Mouse (Mus musculus) ES-E14 (cell line): ENCODE measurements around the gene Aak1. TPM values are rescaled to one million over a fixed set of nuclear protein-coding genes. Genes with fewer than 3 reads are reported as not detected.

Experiments used
- DNase-seq: peaks from one replicate; pipeline ENCODE4 v3.0.0-alpha.2; 2013; ENCODE audit warnings: low read depth, low spot score
- H3K27ac ChIP-seq: 2 replicates; pipeline ENCODE4 v1.5.1; 2012; ENCODE audit warnings: low read depth, mild to moderate bottlenecking, low read length, moderate library complexity, mixed read lengths; ENCODE audit not compliant: poor library complexity, insufficient read depth, severe bottlenecking
- H3K36me3 ChIP-seq: 2 replicates; pipeline ENCODE4 v1.6.1; 2012; ENCODE audit warnings: mild to moderate bottlenecking, low read length, moderate library complexity, mixed read lengths; ENCODE audit not compliant: control insufficient read depth, poor library complexity, insufficient read depth, severe bottlenecking
- H3K4me1 ChIP-seq, 2 experiments: fragments of 150-350 bp in 1 of 2; sonication (generic) in 1 of 2; 2 replicates each; pipeline ENCODE4 v1.6.1; 2012; ENCODE audit warnings: low read length in 2 of 2, mild to moderate bottlenecking in 1 of 2, mixed read lengths in 1 of 2; ENCODE audit not compliant: control insufficient read depth in 2 of 2, insufficient read depth in 2 of 2, poor library complexity in 1 of 2
- H3K4me3 ChIP-seq, 2 experiments: fragments of 150-350 bp in 1 of 2; sonication (generic) in 1 of 2; 2 replicates each; pipeline ENCODE4 v1.5.1; 2012; ENCODE audit warnings: low read length in 2 of 2, low read depth in 1 of 2, mild to moderate bottlenecking in 1 of 2, mixed read lengths in 1 of 2; ENCODE audit not compliant: insufficient read depth in 1 of 2, poor library complexity in 1 of 2, severe bottlenecking in 1 of 2
- H3K9ac ChIP-seq: 2 replicates; pipeline ENCODE4 v1.6.1; 2012; ENCODE audit warnings: low read depth, mild to moderate bottlenecking, low read length, mixed read lengths; ENCODE audit not compliant: poor library complexity, insufficient read depth, severe bottlenecking
- H3K9me3 ChIP-seq: fragments of 150-350 bp; sonication (generic); 2 replicates; pipeline ENCODE4 v1.6.1; 2012; ENCODE audit warnings: low read depth, mild to moderate bottlenecking, low read length; ENCODE audit not compliant: control insufficient read depth, insufficient read depth
- CHD2 ChIP-seq: IDR thresholded peaks from 2 replicates; pipeline ENCODE4 v1.6.1; 2014; ENCODE audit warnings: mild to moderate bottlenecking, low read depth, low read length, inconsistent platforms
- HCFC1 ChIP-seq: IDR thresholded peaks from 2 replicates; pipeline ENCODE4 v1.6.1; 2012; ENCODE audit warnings: low read length, inconsistent platforms, borderline replicate concordance; ENCODE audit not compliant: insufficient read depth
- MAFK ChIP-seq: IDR thresholded peaks from 2 replicates; pipeline ENCODE4 v1.6.1; 2014; ENCODE audit warnings: mild to moderate bottlenecking, low read depth, low read length, inconsistent platforms; ENCODE audit not compliant: insufficient read depth
- ZC3H11A ChIP-seq: IDR thresholded peaks from 2 replicates; pipeline ENCODE4 v1.6.1; 2012; ENCODE audit warnings: low read depth, mild to moderate bottlenecking, inconsistent platforms, low read length, borderline replicate concordance
- ZNF384 ChIP-seq: IDR thresholded peaks from 2 replicates; pipeline ENCODE4 v1.6.1; 2012; ENCODE audit warnings: low read depth, low read length, inconsistent platforms
- in situ Hi-C, 2 experiments: fragments of 600-800 bp; cut with MboI; formaldehyde crosslinking; loops; one replicate each; pipeline ENCODE4 v1.15.1; 2025; ENCODE audit warnings: low sequenced_read_pairs in 2 of 2, inconsistent platforms in 1 of 2; ENCODE audit not compliant: unreplicated experiment in 2 of 2
- total RNA-seq: library from RNA; depleted of rRNA; stranded (reverse); fragments of 300-350 nt; gene quantifications from 2 replicates; pipeline ENCODE4 v1.2.3, GENCODE M21; 2012

Aak1 gene
- total RNA-seq, 1 experiment = 20.0 TPM

DNA sequence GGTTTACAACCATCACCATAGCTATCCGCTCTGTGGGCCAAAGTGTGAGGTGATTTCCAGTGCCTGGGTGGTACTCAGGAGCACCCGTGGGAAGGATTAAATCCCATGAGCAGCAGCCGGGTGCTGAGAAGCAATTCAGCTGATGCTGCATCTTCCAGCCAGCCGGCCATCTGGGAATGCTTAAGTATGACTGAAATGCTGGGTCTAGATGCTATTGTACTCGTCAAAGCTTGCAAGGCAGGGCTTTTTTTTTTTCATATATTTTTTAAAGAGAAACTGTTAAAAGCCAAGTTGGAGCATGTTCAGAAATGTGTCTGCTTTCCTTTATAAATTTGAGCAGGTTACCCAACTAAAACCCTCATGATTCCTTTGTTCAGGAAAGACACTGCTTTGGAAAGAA lies 85.2 kb downstream of the Aak1 start:
- Histone ChIP-seq H3K27ac (no peak overlapping the region), H3K36me3 (peaks cover 2% of the 10 kb centered on the region; the same call in 1 of the 2 replicates), H3K9ac (no peak overlapping the region), H3K9me3 (no peaks in the 10 kb centered on the region), H3K4me3 (no peak overlapping the region), H3K4me1 (no peaks in the 10 kb centered on the region; a peak in 1 of 4 replicates)
- in situ Hi-C loops = no loop called here
- no peak for DNase-seq
- no peak for TF ChIP-seq ZC3H11A
- no peak for TF ChIP-seq MAFK
- TF ChIP-seq HCFC1 = no peak
- TF ChIP-seq CHD2 = no peak
- TF ChIP-seq ZNF384 = no peak

DNA sequence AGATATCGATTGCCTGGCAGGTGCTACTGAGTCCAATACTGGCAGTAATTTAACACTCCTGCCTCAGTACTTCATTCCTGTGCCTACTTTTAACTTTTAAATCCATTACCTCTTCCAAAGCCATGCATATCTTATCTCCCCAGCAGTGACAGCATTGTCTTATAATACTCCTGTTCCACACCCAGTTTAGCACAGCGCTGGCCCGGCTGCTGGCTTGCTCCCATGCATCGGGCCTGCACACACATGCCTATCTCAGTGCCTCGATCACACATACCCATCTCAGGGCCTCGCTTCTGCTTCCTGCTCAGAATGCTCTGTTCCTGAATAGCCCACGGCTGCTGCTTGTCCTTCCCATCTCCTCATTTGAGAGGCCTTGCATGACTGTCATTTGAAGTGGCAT lies 90.5 kb downstream of the Aak1 start:
- Histone ChIP-seq H3K4me3 (no peak overlapping the region), H3K36me3 (peaks cover 2% of the 10 kb centered on the region; the same call in 1 of the 2 replicates), H3K27ac (no peak overlapping the region), H3K9ac (no peak overlapping the region), H3K9me3 (no peaks in the 10 kb centered on the region), H3K4me1 (no peaks in the 10 kb centered on the region)
- in situ Hi-C loops = no loop called here
- no peak for DNase-seq
- TF ChIP-seq ZNF384 (no peak), CHD2 (no peak), MAFK (no peak), HCFC1 (no peak), ZC3H11A (no peak)

DNA sequence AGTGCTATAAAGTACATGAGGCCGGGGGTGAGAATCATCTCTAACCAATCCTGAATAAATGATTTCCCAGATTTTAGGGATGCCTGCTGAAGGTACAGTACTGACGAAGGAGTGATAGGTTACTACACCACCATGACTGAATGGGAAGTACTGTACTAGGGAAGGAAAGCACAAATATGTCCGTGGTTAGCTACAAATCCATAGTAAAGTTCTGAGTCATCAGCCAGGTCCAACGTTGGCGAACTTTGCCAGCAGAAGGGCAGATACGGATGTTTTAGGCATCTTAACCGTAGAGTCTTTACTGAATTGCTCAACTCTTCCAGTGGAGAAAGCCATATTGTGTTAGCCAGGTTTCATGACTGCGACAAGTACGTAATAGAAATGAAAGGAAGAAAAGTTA lies 91.6 kb downstream of the Aak1 start:
- no peak overlapping the region for H3K4me3 ChIP-seq
- H3K9ac ChIP-seq = no peak overlapping the region
- DNase-seq = no peak
- H3K27ac ChIP-seq = no peak overlapping the region
- no peaks in the 10 kb centered on the region for H3K4me1 ChIP-seq
- H3K36me3 ChIP-seq = peaks cover 2% of the 10 kb centered on the region; the same call in 1 of the 2 replicates
- H3K9me3 ChIP-seq = no peaks in the 10 kb centered on the region
- TF ChIP-seq HCFC1 (no peak), CHD2 (no peak), ZC3H11A (no peak), ZNF384 (no peak), MAFK (no peak)
- in situ Hi-C loops = no loop called here

DNA sequence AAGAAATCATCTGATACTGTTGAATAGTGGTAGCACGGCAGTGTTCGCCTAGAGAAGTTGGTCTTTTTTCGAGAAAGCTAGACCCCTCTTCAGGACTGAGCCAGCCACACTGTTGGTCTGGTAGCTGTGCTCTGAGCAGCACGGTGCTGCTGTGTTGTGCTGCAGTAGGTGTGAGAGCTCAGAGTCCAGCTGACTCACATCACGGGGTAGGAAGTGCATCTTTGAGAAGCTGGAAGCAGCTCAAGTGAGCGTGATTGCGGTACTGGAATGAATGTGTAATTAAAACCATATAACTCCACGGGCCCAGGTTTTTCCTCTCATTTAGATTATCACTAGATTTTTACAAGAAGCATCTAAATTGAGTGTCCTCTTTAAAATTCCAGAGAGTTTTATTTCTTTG lies 97.8 kb downstream of the Aak1 start:
- Histone ChIP-seq H3K4me1 (peaks cover 15 to 18% of the 10 kb centered on the region in 2 experiments), H3K9ac (no peak overlapping the region), H3K27ac (no peak overlapping the region), H3K9me3 (no peaks in the 10 kb centered on the region), H3K36me3 (peaks cover 7% of the 10 kb centered on the region), H3K4me3 (no peak overlapping the region)
- DNase-seq = no peak
- in situ Hi-C loops = no loop called here
- TF ChIP-seq HCFC1 = no peak
- TF ChIP-seq CHD2 = no peak
- TF ChIP-seq ZNF384 = no peak
- TF ChIP-seq ZC3H11A = no peak
- no peak for TF ChIP-seq MAFK

DNA sequence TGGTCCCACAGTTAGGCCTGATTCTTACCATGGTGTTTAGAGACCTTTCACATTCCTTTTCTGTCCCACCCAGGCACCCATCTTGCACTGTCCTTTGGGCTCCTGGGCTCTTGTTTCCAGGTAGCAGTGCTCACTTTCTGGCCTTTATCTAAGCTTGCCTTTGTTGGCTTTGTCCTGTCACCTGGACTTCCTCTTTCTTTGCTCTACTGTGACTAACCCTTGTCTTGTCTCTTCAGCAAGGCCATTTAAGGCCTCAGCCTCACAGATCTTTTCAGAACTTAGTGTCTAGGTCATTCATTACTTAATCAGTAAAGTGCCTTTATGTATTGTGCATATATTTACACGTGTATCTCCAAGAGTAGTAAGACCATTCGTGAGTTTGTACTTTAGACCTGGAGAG lies 99.4 kb downstream of the Aak1 start:
- TF ChIP-seq ZC3H11A (no peak), ZNF384 (no peak), HCFC1 (no peak), MAFK (no peak), CHD2 (no peak)
- H3K36me3 ChIP-seq = peaks cover 7% of the 10 kb centered on the region
- no peak overlapping the region for H3K4me3 ChIP-seq
- in situ Hi-C loops = no loop called here
- H3K4me1 ChIP-seq = peaks cover 15 to 20% of the 10 kb centered on the region in 2 experiments
- no peak overlapping the region for H3K27ac ChIP-seq
- no peaks in the 10 kb centered on the region for H3K9me3 ChIP-seq
- H3K9ac ChIP-seq = no peak overlapping the region
- no peak for DNase-seq
